Mouse (Mus musculus): ENCODE results near the gene Fam98a.

The Fam98a gene

DNA sequence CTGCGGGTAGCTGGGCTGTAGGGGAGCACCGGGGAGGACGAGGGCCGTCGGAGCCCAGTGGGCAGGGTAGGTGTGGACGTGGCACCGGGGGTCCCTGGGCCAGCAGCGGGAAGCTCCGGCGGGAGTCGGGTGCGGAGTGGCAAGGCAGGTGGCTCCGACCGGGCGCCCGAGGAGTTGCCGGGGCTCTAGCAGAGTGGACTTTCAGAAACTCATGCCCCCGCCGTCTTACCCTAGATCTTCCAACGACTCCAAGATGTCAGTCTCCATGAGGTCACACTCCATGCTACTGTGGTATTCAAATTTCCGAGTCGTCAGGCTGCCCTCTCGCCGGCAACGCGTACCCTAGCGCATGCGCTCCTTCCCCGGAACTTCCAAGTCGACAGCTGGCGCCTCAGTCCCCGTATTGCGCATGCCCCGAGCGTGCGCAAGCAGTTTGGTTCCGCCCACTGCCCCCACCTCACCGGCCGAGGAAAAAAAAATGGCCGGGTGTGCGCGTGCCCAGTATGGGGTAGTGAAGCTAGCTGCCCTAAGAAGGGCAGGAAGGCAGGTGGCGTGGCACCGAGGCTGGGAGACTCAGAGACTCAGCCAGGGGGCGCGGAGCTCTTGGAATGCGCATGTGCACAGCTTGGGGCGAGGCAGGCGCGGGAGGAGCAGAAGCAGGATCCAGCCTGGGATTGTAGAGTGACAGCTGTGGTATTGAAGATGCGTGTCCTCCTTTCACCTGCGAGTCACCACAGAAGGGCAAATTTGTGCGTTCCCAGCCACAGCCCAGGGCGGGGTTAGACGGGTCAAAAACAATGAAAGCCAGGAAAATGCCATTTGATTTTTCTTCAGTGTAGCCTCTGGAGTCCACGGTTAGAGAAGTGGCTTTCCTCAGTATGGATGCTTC lies at the start of gene Fam98a:
Fam98a (minus strand) TSS at position 435 of the 889 bp plus-strand sequence.
- DNase-seq: peak; percentile 98

DNA sequence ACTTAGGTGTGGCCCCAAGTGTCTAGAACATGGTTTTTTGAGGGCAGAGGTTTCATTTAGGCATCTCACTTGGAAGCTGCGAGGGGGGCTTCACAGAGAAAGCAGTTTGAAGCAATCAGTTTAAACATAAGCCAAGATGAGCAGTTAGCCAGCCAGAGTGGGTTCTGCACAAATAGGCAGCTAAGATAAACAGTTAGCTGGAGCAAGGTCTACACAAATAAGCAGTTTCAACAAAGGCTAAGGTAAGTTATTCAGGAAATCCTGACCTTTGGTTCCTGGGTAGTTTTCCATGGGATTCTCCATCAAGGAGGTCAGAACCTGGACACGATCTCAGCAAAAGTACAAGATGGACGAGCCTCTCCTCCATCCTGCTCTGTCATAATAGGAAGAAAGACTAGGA lies 46.9 kb upstream of the Fam98a start:
- no peak for DNase-seq

DNA sequence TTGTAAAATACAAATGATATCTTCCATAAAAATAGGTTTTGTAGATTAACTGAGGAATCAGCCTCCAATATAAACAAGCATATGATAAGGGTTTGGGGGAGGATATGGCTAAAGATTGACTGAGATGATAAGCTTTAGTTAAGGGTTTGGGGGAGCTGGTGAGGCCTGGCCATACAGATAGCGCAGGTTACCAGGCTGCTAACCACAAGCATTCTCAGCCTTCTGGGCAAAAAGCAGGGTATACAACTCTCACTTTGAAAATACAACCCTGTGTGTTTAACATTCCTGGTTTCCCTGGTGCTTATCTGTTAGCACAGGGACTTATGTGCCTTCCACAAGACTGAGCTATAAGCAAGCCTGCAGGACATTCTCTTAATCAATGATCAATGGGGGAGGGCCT lies 31.0 kb upstream of the Fam98a start:
- DNase-seq: no peak

DNA sequence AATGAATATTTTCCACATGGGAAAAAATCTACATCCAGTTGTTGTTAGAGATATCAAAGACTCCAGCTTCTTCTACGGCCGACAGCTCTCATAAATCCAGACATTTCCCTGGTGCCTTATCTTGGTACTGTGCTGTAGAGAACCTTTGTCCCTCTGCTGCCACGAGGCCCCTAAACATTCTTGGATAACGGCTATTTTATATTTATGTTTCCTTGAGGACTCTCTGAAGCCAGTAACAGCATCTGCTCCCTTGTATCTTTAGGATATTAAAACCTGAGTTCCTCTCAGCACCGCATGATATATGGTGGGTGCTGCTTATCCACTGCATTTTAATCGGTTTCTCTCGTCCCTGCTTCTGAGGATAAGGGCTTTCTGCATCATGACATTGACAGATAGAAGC lies 23.9 kb upstream of the Fam98a start:
- DNase-seq: no peak

DNA sequence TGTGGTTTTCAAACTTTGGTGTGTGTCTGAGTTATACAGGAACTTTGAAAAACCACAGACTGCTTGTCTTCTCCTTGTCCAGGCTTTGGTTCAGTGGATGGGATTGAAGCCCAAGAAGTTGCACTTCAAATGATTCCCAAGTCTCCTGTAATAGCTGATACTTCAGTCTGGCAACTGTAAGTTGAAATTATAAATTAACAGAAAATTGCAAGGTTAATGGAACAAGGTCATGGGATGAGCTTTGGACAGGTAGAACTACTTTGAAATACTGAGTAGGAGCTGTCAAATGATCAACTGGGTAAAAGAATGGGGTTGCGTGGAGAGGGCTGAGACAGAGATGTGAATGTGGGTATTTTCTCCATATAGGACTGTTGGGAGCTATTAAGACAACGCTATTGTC lies 6.3 kb upstream of the Fam98a start:
- no peak for DNase-seq

DNA sequence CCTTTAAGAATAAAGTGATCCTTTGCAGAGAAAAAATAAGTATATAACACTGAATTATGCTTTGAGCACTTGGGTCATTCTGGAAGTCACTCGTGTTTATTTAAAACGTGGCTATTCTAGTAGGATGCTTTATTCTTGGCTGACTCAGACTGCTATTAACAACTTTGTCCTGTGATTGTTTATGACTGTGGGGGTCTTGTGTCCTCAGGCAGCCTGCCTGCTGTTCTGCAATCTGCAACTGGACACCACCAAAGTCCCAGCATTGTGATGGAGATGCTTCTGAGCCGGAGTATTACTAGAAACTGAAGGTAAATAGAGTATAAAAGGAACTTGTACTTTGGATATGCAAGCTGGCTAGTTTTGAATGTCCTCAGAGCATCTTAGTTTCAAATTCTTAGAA lies 5.3 kb upstream of the Fam98a start:
- DNase-seq: no peak

DNA sequence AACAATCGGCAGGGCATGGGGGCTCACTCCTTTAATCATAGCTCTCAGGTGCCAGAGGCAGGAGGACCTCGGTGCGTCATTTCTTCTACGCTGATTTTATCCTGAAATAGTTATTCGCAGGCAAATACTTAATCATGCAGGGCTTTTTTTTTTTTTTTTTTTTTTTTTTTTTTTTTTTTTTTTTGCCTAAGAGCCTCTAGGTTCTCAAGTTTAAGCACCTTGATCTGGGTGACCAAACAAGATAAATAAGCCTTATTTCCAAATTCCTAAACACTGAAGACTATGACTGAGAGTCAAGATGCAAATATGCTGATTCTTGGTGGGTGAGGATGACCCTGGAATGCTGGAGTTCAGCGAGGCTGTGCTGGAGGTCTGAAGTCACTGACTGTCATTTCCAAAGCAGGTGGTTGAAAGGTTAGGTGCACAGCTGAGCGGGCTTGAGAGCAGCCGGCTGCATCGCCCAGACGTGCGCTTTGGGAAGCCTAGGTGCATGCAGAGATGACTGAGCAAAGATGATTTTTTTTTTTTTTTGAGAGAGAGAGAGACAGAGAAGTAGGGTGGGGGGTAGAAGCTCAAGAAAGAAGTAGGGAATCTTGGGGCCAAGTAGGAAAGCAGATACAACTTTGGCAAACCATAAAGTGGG lies 854 bp downstream of the Fam98a start:
- peak; percentile 44 for DNase-seq

DNA sequence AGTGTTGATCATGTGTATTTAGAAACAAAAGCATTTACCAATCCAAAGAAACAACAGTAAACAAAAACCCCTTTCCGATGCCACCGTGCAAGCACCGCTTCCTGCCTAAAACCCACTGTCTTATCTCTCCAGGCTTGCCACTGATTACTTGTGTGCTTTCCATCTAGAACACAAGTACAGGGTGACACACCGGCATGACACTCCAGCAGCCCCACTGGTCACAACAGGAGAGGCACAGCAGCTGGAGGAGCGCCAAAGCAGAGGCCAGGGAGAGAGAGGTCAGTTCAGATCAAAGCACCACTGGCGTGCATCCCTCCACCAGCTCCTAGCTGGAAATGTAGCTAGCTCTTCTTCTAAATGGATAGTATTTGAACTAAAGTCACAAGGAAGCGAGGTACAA lies 7.5 kb downstream of the Fam98a start:
- no peak for DNase-seq

DNA sequence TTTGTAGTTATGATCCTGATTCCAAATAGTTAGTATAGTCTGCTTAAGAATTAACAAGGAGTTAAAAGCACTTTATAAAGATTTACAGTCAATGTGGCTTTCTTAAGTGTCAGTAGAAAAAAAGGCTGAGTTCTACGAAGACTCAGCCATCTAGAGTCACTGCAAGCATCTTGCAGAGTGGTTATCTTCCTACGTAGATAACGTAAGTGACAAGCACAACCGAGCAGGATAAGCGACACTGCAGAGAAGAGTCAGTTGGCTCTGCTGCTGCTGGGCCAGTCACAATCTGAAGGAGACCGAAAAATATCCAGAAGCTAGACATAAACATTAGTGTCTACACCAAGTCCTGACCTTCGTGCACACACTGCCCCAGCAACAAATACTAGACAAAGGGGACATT lies 8.3 kb downstream of the Fam98a start:
- no peak for DNase-seq

DNA sequence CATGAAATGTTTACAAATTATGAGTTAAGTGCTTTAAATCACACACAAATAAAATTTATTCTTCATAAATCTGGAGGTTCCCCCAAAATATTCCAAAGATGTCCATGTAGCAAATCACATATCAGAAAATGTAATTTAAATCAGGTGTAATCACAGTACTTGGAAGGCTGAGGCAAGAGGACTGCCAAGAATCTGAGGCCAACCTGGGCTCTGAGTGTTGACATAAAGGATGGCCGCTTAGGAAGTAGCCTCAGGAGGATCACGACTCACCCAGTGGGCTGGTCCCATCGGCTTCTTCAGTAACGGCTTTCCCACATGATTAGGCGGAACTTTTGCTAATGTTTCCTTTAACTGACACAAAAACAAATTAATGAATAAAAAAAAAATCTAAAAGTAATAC lies 11.9 kb downstream of the Fam98a start:
- DNase-seq: no peak

DNA sequence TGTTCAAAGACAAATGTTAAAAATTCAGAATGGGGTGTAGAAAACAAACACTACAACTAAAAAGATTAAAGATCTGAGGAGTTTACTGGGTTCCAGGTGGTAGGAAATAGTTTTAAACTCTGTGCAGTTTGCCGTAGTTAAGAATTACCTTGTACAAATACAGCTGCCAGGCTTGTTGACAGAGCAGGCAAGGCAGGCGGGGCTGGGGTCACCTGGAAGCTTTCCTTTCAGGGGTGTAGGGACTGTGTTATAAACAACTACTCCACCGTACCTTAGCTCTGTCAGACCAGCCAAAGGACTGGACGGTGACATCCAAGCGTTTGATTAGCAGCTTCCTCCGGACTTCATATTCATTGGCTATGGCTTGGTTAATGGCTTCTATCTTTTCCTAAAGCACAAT lies 12.6 kb downstream of the Fam98a start:
- no peak for DNase-seq

DNA sequence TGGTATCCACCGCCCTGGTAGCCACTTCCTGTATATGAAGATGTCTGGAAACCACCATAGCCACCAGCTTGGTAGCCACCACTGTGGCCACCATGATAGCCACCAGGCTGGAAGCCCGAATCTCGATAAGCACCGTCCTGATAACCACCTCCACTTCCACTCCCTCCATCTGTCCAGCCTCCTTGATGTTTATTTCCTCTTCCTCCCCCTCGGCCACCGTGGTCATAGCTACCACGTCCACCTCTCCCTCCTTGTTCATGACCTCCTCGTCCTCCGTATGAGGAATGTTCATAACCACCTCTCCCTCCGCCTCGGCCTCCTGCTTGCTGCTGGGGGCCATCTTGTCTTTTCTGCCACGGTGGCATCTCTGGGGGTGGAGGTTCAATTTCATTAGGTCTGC lies 13.3 kb downstream of the Fam98a start:
- no peak for DNase-seq

DNA sequence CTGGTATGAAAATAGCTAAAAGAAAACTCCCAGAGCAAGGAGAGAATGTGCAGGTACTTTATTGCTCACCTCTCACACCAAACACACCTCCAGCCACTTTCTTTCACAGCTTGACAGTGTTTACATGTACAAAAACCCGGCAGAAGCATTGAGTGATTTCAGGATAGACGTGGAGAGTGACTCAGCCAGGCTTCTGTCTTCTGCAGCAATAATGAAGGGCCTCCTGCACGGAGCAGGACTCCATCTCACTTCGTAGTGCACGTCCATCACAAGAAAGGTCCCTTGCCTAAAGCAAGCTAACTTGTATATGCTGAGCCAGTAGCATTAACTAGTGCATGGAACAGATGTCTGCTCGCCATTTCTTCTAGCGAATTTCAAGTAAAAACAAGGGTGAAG lies 14.7 kb downstream of the Fam98a start:
- DNase-seq: no peak

DNA sequence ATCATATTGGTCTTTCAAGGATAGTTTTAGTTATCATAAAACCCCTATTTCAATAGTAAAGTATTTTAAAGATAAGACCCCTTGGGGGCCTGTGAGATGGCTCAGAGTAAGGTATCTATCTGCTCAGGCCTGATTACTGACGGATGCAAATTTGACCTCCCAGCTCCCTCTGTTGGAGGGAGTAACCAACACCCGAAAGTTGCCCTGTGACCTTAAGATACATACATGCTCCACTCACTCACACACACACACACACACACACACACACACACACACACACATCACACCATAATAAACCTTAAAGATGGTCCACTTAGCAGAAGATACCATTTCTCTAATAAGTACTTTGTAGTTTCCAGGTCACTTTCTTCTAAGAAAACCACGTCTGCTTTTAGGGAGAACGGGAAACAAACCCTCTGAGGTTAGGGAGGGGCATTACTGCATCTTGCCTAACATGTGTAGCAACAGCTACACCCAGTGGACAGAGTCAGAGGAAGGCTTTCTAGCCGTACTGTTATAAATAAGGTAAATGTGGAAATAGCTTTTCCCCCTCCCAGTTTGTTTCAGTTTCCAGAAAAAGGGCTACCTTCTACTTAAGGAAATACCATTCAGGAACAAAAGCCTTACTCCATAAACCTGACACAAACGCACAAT lies 15.2 kb downstream of the Fam98a start:
- DNase-seq: no peak

DNA sequence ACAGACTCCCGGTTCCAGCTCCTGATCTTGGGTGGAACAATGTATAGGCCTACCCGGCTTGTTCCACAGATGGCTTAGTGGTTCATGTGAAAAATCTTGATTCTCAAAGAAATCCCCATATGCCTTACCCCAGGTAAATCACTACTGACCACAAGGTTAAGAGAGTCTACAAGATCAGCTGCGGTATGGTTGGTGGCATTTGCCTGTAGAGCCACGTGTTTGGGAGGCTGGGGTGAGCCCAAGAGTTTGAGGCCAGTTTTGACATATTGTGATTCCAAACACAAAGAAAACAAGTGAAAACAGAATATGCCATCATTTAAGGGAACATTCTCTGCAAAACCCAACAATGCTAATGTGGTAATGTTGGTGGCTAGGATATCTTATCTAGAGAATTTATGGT lies 16.1 kb downstream of the Fam98a start:
- DNase-seq: no peak

DNA sequence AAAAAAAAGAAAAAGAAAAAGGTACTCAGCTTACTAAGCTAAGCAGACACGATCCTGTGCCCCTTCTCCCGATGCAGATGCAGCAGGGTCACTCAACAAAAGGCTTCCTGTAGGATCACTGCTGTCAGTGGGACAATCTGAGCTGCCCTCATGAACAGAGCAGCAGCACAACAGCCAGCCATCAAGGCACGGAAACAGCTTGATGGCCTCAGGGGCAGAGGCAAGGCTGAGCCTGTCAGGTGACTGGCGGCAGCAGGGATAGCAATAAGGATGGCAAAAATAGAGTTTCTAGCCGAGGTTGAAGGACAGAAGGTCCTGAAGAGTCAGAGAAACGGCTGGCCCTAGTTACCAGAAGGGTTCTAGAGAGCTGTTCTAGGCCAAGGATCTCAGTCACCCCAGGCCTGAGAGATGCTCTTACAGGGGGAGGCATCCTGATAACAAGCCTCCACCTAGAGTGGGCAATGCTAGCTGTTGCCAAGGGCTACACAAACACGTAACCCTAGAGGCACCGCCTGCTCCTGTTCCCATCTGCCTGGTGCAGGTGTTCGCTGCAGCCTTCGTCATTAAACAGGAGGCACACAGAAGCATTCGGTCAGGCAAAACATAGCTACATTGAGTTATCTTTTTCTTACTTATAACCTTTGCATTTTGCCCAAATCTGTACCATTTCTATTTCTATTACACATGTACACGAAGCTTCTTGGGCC lies 17.3 kb downstream of the Fam98a start:
- DNase-seq: no peak

DNA sequence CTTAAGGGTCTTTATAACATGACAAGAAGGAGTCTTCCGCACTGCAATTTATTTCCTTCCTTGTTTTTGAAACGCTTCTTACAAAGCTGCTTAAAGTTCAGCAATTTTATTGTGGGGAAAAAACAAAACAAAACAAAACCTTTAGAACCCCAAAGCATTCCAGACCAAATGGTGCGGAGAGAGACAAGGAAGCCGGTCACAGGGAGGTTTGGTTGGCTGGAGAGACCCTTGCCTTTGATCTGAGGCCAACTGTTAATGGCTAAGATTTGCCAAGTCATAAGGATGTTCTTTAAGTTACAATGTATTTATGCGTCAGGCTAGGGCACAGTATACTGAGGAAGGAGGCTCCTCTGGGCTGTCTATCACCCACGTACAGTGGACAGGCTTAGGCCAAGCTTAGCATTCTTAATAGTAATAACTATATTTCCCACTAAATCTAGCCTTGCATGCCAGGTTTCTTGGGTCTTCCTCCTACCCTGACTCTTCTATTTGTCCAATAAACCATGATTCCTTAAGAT lies 19.2 kb downstream of the Fam98a start:
- no peak for DNase-seq

DNA sequence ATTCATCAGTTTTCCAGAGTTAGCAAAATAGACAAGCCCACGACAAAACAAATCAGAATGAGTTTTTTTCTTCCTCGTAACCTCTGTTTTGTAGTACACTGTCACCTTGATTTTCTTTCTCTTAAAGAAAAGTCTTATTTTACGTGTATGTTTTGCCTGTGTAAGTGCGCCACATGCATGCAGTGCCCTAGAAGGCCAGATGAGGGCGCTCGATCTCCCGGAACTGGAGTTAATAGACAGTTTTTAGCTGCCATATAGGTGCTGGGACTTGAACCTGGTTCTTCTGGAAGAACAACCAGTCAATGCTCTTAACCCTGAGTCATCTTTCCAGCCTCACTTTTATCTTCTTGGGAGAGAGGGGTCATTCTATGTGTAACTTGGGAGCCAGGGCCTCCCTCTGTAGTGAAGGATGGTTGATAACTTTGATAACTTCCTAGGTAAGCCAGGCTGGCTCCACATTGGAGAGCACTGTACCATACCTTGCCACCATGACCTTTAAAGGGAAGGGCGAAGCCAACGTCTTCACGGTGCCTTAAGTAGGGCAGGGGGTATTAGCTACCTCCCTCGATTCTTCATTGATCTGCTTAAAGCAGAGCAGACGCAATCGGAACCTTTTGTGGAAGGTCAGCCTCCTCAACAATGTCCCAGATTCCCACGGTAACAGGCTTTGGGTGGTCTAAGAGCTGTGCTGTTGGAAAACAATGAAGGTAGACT lies 22.4 kb downstream of the Fam98a start:
- DNase-seq: no peak

DNA sequence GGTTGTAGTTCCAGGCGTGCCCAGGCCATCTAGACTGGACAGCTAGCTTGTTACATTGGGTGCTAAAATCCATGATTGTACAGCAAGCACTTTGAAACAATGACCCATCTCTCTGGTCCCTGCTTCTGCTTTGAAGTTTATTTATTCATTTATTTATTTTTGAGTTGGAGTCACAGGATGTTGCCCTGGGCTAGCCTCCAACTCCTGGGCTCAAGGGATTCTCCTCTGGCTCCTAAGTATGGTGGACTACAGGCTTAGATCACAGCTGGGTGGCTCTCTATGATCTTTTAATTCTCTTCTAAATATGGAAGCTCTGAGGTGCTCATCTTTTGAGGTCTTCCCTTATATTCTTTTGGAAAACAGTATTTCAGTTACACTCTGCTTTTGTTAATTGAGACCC lies 25.3 kb downstream of the Fam98a start:
- DNase-seq: no peak

DNA sequence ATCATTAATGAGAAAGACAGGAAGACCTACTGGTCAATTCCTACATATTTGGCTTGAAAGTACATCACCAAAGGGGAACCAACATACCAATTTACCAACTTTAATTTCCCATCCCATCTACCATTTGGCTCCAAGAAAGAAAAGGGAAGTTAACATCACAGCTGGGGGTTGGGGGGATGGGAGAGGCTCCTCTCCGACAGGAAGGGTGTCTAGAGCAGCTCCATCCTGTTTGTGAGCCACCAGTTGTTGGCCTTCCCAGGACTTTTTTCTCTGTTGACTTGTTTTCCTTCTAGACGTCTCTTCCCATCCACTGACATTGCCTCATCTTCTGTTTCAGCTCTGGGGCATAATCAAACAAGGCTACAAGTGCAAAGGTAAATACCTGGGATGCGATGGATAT lies 27.9 kb downstream of the Fam98a start:
- DNase-seq: no peak

DNA sequence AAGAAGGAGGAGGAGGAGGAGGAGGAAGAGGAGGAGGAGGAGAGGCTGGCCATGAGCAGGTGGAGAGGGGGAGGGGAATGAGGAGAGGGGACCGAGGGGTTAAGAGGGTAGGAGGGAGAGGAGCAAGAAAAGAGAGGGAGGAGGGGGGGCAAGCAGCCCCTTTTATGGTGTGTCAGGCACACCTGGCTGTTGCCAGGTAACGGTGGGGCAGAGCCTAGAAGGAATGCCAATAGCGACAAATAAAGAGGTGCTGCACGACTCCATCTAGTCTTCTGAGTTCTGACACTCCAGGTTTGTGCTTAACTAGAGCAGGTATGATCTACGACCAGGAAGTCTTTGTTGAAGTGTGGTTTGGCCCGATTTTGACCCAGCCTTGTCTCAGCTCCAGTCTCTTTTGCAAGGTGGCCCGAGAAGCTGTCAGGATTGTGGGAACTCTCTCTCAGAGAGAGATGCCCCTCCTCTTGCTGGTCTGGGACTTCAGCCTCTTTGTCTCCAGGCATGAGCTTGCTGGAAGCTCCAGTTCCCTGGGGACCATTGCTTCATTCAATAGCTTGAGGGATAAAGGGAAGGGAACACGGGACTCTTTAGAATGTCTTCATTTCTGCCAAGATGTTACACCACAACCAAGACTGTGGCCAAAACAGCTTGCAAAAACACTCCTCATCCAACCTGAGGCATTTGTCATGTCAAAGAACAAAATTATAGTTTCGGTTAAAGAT lies 29.2 kb downstream of the Fam98a start:
- no peak for DNase-seq

All from cerebellum, adult 11-12 months (tissue).